Mouse (Mus musculus) bone marrow macrophage, adult 2 months (primary cell): ENCODE results near the gene Gm5294. TPM values are rescaled to one million over a fixed set of nuclear protein-coding genes. Genes with fewer than 3 reads are reported as not detected.

Experiments used
- H3K27ac ChIP-seq: 2 replicates; pipeline ENCODE4 v1.5.1; 2012; ENCODE audit warnings: low read depth, low read length; ENCODE audit not compliant: insufficient read depth
- H3K4me1 ChIP-seq: 2 replicates; pipeline ENCODE4 v1.6.1; 2012; ENCODE audit warnings: low read length; ENCODE audit not compliant: control insufficient read depth, insufficient read depth
- H3K4me3 ChIP-seq: 2 replicates; pipeline ENCODE4 v1.5.1; 2012; ENCODE audit warnings: mild to moderate bottlenecking, low read length, moderate library complexity; ENCODE audit not compliant: insufficient read depth
- CTCF ChIP-seq: IDR thresholded peaks from 2 replicates; pipeline ENCODE4 v1.5.1; 2012; ENCODE audit warnings: low read depth, mild to moderate bottlenecking, low read length, moderate library complexity
- POLR2A ChIP-seq: IDR thresholded peaks from 2 replicates; pipeline ENCODE4 v1.6.1; 2012; ENCODE audit warnings: mild to moderate bottlenecking, low read depth, low read length, borderline replicate concordance
- polyA plus RNA-seq: library from polyadenylated mRNA; stranded (reverse); fragments of >200 nt; gene quantifications from 2 replicates; pipeline ENCODE4 v1.2.4, GENCODE M21; 2012; ENCODE audit not compliant: missing spikeins, insufficient read depth, insufficient read length

Gene Gm5294
- polyA plus RNA-seq, 1 experiment = not detected

- H3K27ac ChIP-seq = no peak overlapping the region
- H3K4me1 ChIP-seq = no peaks in the 10 kb centered on the region
- TF ChIP-seq POLR2A (no peak), CTCF (no peak)
- H3K4me3 ChIP-seq = no peak overlapping the region
These were observed 28.9 kb upstream of the Gm5294 start for GRCm38 (mm10) chr5:138790954-138791480.

- Histone ChIP-seq H3K27ac (no peak overlapping the region), H3K4me3 (no peak overlapping the region), H3K4me1 (peaks cover 4% of the 10 kb centered on the region; the same call in 1 of the 2 replicates)
- no peak for TF ChIP-seq POLR2A
- no peak for TF ChIP-seq CTCF
These were observed 18.2 kb upstream of the Gm5294 start for GRCm38 (mm10) chr5:138801588-138802116.

DNA sequence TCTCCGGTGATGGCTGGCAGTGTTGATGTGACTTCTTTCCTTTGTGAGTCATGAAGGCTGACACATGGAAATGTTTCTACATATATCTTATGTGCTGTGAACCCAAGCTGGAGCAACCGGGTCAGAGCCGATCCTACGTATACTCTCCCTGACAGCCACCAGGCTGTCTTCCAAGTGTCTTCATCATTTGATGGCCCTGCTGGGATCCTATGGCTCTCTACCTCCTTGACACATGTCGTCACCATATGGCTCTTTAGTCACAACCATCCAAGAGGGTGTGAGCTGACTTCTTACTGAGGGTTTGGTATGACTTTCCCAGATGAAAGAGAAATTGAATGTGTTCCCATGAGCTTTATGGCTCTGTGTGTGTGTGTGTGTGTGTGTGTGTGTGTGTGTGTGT lies 15.6 kb upstream of the Gm5294 start:
- Histone ChIP-seq H3K27ac (no peak overlapping the region), H3K4me3 (no peak overlapping the region), H3K4me1 (peaks cover 3% of the 10 kb centered on the region; the same call in 1 of the 2 replicates)
- TF ChIP-seq POLR2A = no peak
- no peak for TF ChIP-seq CTCF

DNA sequence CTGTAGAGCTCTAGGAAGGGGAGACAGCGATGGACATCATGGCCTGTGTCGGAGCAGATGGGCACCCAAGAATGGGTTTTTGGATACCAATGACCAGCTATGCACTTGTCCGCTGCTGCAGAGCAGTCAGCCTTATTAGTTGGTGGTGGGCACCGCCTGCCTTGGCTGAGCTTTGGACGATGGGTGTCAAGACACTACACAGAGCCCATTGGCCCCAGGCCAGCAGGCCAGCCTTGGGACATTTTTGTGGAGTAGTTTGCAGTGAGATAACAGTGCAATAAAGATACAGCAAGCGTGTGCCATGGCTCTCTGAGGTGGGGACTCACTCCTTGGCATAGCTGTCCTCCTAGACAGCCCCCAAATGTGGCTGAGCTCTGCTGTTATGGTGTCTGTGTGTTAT lies 10.1 kb upstream of the Gm5294 start:
- H3K27ac ChIP-seq = no peak overlapping the region
- no peak overlapping the region for H3K4me3 ChIP-seq
- TF ChIP-seq CTCF = no peak
- no peak for TF ChIP-seq POLR2A
- H3K4me1 ChIP-seq = no peaks in the 10 kb centered on the region

- Histone ChIP-seq H3K4me1 (no peaks in the 10 kb centered on the region), H3K27ac (no peak overlapping the region), H3K4me3 (peak overlapping the region; percentile 40)
- TF ChIP-seq POLR2A (no peak), CTCF (no peak)
These were observed 945 bp downstream of the Gm5294 start for GRCm38 (mm10) chr5:138820717-138821332.

GRCm38 (mm10) chr5:138825090-138825489 lies 5.2 kb downstream of the Gm5294 start:
- Histone ChIP-seq H3K4me1 (peaks cover 14% of the 10 kb centered on the region), H3K4me3 (no peak overlapping the region), H3K27ac (no peak overlapping the region)
- TF ChIP-seq CTCF = no peak
- TF ChIP-seq POLR2A = no peak

- H3K4me3 ChIP-seq = no peak overlapping the region
These were observed 13.5 kb downstream of the Gm5294 start for GRCm38 (mm10) chr5:138833406-138833805.

DNA sequence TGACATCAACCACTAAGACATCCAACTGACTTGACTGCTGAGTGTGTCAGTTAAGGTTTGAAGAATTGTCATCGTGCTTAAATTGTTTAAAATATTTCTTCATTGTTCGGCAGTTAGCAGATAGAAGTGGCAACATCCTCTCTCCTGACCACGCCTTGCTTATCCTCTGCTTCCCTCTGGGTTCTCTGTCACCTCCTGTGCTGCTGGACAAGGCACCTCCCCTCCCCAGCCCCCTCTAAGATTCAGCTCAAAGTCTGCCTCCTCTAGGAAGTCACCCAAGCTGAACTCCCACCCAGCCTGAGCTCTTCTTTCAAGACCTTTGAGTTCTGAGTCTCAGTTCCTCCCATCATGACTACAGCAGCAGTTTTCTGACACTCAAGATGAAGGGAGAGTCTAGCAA lies 15.0 kb downstream of the Gm5294 start:
- no peak overlapping the region for H3K4me3 ChIP-seq
- H3K27ac ChIP-seq = no peak overlapping the region
- TF ChIP-seq CTCF = no peak
- no peak for TF ChIP-seq POLR2A
- peaks cover 28% of the 10 kb centered on the region for H3K4me1 ChIP-seq

More at GRCm38 (mm10) chr5:138833406-138833805, 13.5 kb downstream of the Gm5294 start:
- Histone ChIP-seq H3K4me1 (peaks cover 28% of the 10 kb centered on the region), H3K27ac (no peak overlapping the region)
- TF ChIP-seq POLR2A = no peak
- TF ChIP-seq CTCF = no peak

GRCm38 (mm10) chr5:138840981-138841380 lies 21.1 kb downstream of the Gm5294 start:
- Histone ChIP-seq H3K4me3 (no peak overlapping the region), H3K4me1 (no peaks in the 10 kb centered on the region), H3K27ac (no peak overlapping the region)
- TF ChIP-seq POLR2A (no peak), CTCF (no peak)

GRCm38 (mm10) chr5:138843168-138843824 lies 23.4 kb downstream of the Gm5294 start:
- Histone ChIP-seq H3K4me3 (no peak overlapping the region), H3K27ac (no peak overlapping the region), H3K4me1 (no peaks in the 10 kb centered on the region)
- TF ChIP-seq CTCF = no peak
- no peak for TF ChIP-seq POLR2A
